Mouse (Mus musculus): Measurements from ENCODE around the gene Ssr4.
"Not testable (repeated sequence)": the region's sequence is repeated elsewhere in the genome, so short reads cannot be mapped to it uniquely, and the experiment has no call there.

Gene Ssr4

GRCm38 (mm10) chrX:73786364-73787224, at the start of gene Ssr4, which contains the start of gene Idh3g:
Gene Ssr4 (plus strand): TSS chrX:73787028.
Gene Idh3g (minus strand): TSS chrX:73786897.
- peak; percentile 96 for DNase-seq

GRCm38 (mm10) chrX:73738155-73738554, 48.7 kb upstream of the Ssr4 start:
- DNase-seq = no peak

- DNase-seq = no peak
Observed at GRCm38 (mm10) chrX:73739151-73739550, 47.7 kb upstream of the Ssr4 start.

GRCm38 (mm10) chrX:73739841-73740240, 47.0 kb upstream of the Ssr4 start:
- DNase-seq = not testable (repeated sequence)

GRCm38 (mm10) chrX:73744774-73745481, 41.9 kb upstream of the Ssr4 start:
- DNase-seq = no peak

- DNase-seq = peak; percentile 24
Observed at GRCm38 (mm10) chrX:73748977-73749376, 37.9 kb upstream of the Ssr4 start.

GRCm38 (mm10) chrX:73756334-73757140, 30.3 kb upstream of the Ssr4 start, which contains the start of gene Plxnb3:
Gene Plxnb3 (plus strand): TSS chrX:73757090.
- DNase-seq = no peak

GRCm38 (mm10) chrX:73758611-73759290, 28.1 kb upstream of the Ssr4 start:
- no peak for DNase-seq

GRCm38 (mm10) chrX:73765311-73765710, 21.5 kb upstream of the Ssr4 start:
- DNase-seq = peak; percentile 83

GRCm38 (mm10) chrX:73767267-73767666, 19.6 kb upstream of the Ssr4 start:
- no peak for DNase-seq

GRCm38 (mm10) chrX:73774168-73774760, 12.6 kb upstream of the Ssr4 start, which contains the start of gene Srpk3:
Gene Srpk3 (plus strand): TSS chrX:73774405.
- DNase-seq = no peak

- DNase-seq = peak; percentile 27
Observed at GRCm38 (mm10) chrX:73774802-73775483, 11.9 kb upstream of the Ssr4 start.

- no peak for DNase-seq
Observed at GRCm38 (mm10) chrX:73782227-73782626, 4.6 kb upstream of the Ssr4 start.

- DNase-seq = no peak
Observed at GRCm38 (mm10) chrX:73785666-73786065, 1.2 kb upstream of the Ssr4 start.

GRCm38 (mm10) chrX:73787225-73787558, 364 bp downstream of the Ssr4 start:
- DNase-seq = no peak

GRCm38 (mm10) chrX:73788501-73788900, 1.7 kb downstream of the Ssr4 start:
- DNase-seq = no peak

GRCm38 (mm10) chrX:73793039-73793438, 6.2 kb downstream of the Ssr4 start:
- no peak for DNase-seq

GRCm38 (mm10) chrX:73793505-73793904, 6.7 kb downstream of the Ssr4 start:
- DNase-seq = no peak

GRCm38 (mm10) chrX:73797511-73797910, 10.7 kb downstream of the Ssr4 start:
- no peak for DNase-seq

GRCm38 (mm10) chrX:73798502-73798901, 11.7 kb downstream of the Ssr4 start:
- DNase-seq = peak; percentile 82

GRCm38 (mm10) chrX:73805814-73806213, 19.0 kb downstream of the Ssr4 start:
- DNase-seq = no peak

All from lung, postnatal 36 days (tissue).